Mouse (Mus musculus) MEL (cell line): ENCODE measurements around the gene Gm10320. TPM values are rescaled to one million over a fixed set of nuclear protein-coding genes. Genes with fewer than 3 reads are reported as not detected.

ENCODE experiments used
- DNase-seq: peaks from one replicate; pipeline ENCODE4 v3.0.0; 2011; ENCODE audit warnings: low read depth, low spot score
- H3K27ac ChIP-seq: 2 replicates; pipeline ENCODE4 v1.5.1; 2012; ENCODE audit warnings: low read depth, mild to moderate bottlenecking, control low read depth, low read length, moderate library complexity; ENCODE audit not compliant: control insufficient read depth
- H3K27me3 ChIP-seq, 2 experiments: fragments of 150-350 bp in 1 of 2; sonication (generic) in 1 of 2; 2 replicates each; pipeline ENCODE4 v1.6.1; 2012; ENCODE audit warnings: low read length in 2 of 2, mild to moderate bottlenecking in 2 of 2, improper control_type of control experiment in 1 of 2, moderate library complexity in 1 of 2; ENCODE audit not compliant: insufficient read depth in 2 of 2, control insufficient read depth in 1 of 2
- H3K36me3 ChIP-seq, 2 experiments: 2 replicates each; pipeline ENCODE4 v1.6.1; 2012 to 2014; ENCODE audit warnings: low read length in 2 of 2, improper control_type of control experiment in 1 of 2, inconsistent platforms in 1 of 2, mild to moderate bottlenecking in 1 of 2; ENCODE audit not compliant: insufficient read depth in 2 of 2, control insufficient read depth in 1 of 2
- H3K4me1 ChIP-seq, 2 experiments: fragments of 150-350 bp in 1 of 2; sonication (generic) in 1 of 2; 2 replicates each; pipeline ENCODE4 v1.6.1; 2012; ENCODE audit warnings: low read length in 2 of 2, improper control_type of control experiment in 1 of 2, mild to moderate bottlenecking in 1 of 2; ENCODE audit not compliant: insufficient read depth in 2 of 2, control insufficient read depth in 1 of 2
- H3K4me3 ChIP-seq, 2 experiments: fragments of 150-350 bp in 1 of 2; sonication (generic) in 1 of 2; 2 replicates each; pipeline ENCODE4 v1.5.1; 2012; ENCODE audit warnings: low read depth in 2 of 2, low read length in 2 of 2, mild to moderate bottlenecking in 2 of 2, moderate library complexity in 2 of 2, control low read depth in 1 of 2, improper control_type of control experiment in 1 of 2; ENCODE audit not compliant: control insufficient read depth in 1 of 2, insufficient read depth in 1 of 2
- H3K79me2 ChIP-seq: 2 replicates; pipeline ENCODE4 v1.6.1; 2012; ENCODE audit warnings: mild to moderate bottlenecking, low read length, moderate library complexity; ENCODE audit not compliant: control insufficient read depth, poor library complexity, insufficient read depth
- H3K9ac ChIP-seq: 2 replicates; pipeline ENCODE4 v1.6.1; 2012; ENCODE audit warnings: low read depth, mild to moderate bottlenecking, control low read depth, low read length, moderate library complexity; ENCODE audit not compliant: control insufficient read depth, poor library complexity, severe bottlenecking
- H3K9me3 ChIP-seq: fragments of 150-350 bp; sonication (generic); replicated peaks from 2 replicates; pipeline ENCODE4 v1.6.1; 2012; ENCODE audit warnings: mild to moderate bottlenecking, low read length, improper control_type of control experiment, moderate library complexity; ENCODE audit not compliant: insufficient read depth
- BHLHE40 ChIP-seq: IDR thresholded peaks from 2 replicates; pipeline ENCODE4 v1.6.1; 2012; ENCODE audit warnings: low read depth, mild to moderate bottlenecking, inconsistent platforms, low read length, improper control_type of control experiment, borderline replicate concordance
- CHD2 ChIP-seq: IDR thresholded peaks from 2 replicates; pipeline ENCODE4 v1.6.1; 2011; ENCODE audit warnings: low read length, improper control_type of control experiment
- CTCF ChIP-seq, 3 experiments: IDR thresholded peaks in 2 of 3; conservative IDR thresholded peaks in 1 of 3; 2 replicates each; pipeline ENCODE4 v1.5.1; 2011 to 2012; ENCODE audit warnings: low read length in 3 of 3, low read depth in 2 of 3, mild to moderate bottlenecking in 2 of 3, improper control_type of control experiment in 1 of 3, inconsistent platforms in 1 of 3, mixed read lengths in 1 of 3, moderate library complexity in 1 of 3; ENCODE audit not compliant: control insufficient read depth in 1 of 3, insufficient read depth in 1 of 3, poor library complexity in 1 of 3, severe bottlenecking in 1 of 3
- EP300 ChIP-seq, 2 experiments: IDR thresholded peaks; 2 replicates each; pipeline ENCODE4 v1.6.1; 2011; ENCODE audit warnings: improper control_type of control experiment in 2 of 2, low read length in 2 of 2, low read depth in 1 of 2, mild to moderate bottlenecking in 1 of 2
- ETS1 ChIP-seq: IDR thresholded peaks from 2 replicates; pipeline ENCODE4 v1.6.1; 2012; ENCODE audit warnings: low read depth, mild to moderate bottlenecking, inconsistent platforms, low read length, improper control_type of control experiment, moderate library complexity
- HCFC1 ChIP-seq: IDR thresholded peaks from 2 replicates; pipeline ENCODE4 v1.6.1; 2012; ENCODE audit warnings: low read depth, mild to moderate bottlenecking, inconsistent platforms, low read length, improper control_type of control experiment, moderate library complexity
- MAZ ChIP-seq: IDR thresholded peaks from 2 replicates; pipeline ENCODE4 v1.6.1; 2012; ENCODE audit warnings: low read depth, mild to moderate bottlenecking, inconsistent platforms, low read length, improper control_type of control experiment
- MEF2A ChIP-seq: IDR thresholded peaks from 2 replicates; pipeline ENCODE4 v1.6.1; 2014; ENCODE audit warnings: low read depth, mild to moderate bottlenecking, inconsistent platforms, low read length, improper control_type of control experiment; ENCODE audit not compliant: poor library complexity, insufficient replicate concordance, severe bottlenecking; ENCODE audit errors: extremely low read depth
- MXI1 ChIP-seq: IDR thresholded peaks from 2 replicates; pipeline ENCODE4 v1.6.1; 2011; ENCODE audit warnings: mild to moderate bottlenecking, low read depth, low read length, improper control_type of control experiment
- MYB ChIP-seq: IDR thresholded peaks from 2 replicates; pipeline ENCODE4 v1.6.1; 2011; ENCODE audit warnings: mild to moderate bottlenecking, low read depth, low read length, improper control_type of control experiment
- NRF1 ChIP-seq: IDR thresholded peaks from 2 replicates; pipeline ENCODE4 v1.6.1; 2014; ENCODE audit warnings: low read depth, mild to moderate bottlenecking, inconsistent platforms, low read length, improper control_type of control experiment, moderate library complexity; ENCODE audit not compliant: poor library complexity, insufficient read depth, severe bottlenecking
- RAD21 ChIP-seq: IDR thresholded peaks from 2 replicates; pipeline ENCODE4 v1.6.1; 2011; ENCODE audit warnings: mild to moderate bottlenecking, low read depth, low read length, improper control_type of control experiment
- RCOR1 ChIP-seq: IDR thresholded peaks from 2 replicates; pipeline ENCODE4 v1.6.1; 2012; ENCODE audit warnings: low read depth, mild to moderate bottlenecking, inconsistent platforms, low read length, improper control_type of control experiment
- TAL1 ChIP-seq: IDR thresholded peaks from 2 replicates; pipeline ENCODE4 v1.6.1; 2012; ENCODE audit warnings: mild to moderate bottlenecking, inconsistent platforms, low read length, moderate library complexity, mixed read lengths
- TBP ChIP-seq: IDR thresholded peaks from 2 replicates; pipeline ENCODE4 v1.8.0; 2011; ENCODE audit warnings: low read depth, low read length, improper control_type of control experiment
- TCF12 ChIP-seq: IDR thresholded peaks from 2 replicates; pipeline ENCODE4 v1.6.1; 2014; ENCODE audit warnings: low read depth, mild to moderate bottlenecking, inconsistent platforms, low read length, improper control_type of control experiment, moderate library complexity
- UBTF ChIP-seq: IDR thresholded peaks from 2 replicates; pipeline ENCODE4 v1.6.1; 2012; ENCODE audit warnings: low read depth, mild to moderate bottlenecking, inconsistent platforms, low read length, improper control_type of control experiment, moderate library complexity, borderline replicate concordance; ENCODE audit not compliant: insufficient read depth
- ZKSCAN1 ChIP-seq: IDR thresholded peaks from 2 replicates; pipeline ENCODE4 v1.6.1; 2012; ENCODE audit warnings: low read depth, mild to moderate bottlenecking, inconsistent platforms, low read length, improper control_type of control experiment, moderate library complexity
- ZMIZ1 ChIP-seq: IDR thresholded peaks from 2 replicates; pipeline ENCODE4 v1.6.1; 2012; ENCODE audit warnings: low read depth, mild to moderate bottlenecking, inconsistent platforms, low read length, improper control_type of control experiment, moderate library complexity
- ZNF384 ChIP-seq: IDR thresholded peaks from 2 replicates; pipeline ENCODE4 v1.6.1; 2012; ENCODE audit warnings: low read depth, mild to moderate bottlenecking, inconsistent platforms, low read length, improper control_type of control experiment
- polyA plus RNA-seq, 2 experiments: library from polyadenylated mRNA; stranded (reverse) in 1 of 2; unstranded in 1 of 2; fragments of >175 nt in 1 of 2; fragments of >200 nt in 1 of 2; gene quantifications; 2 replicates each; pipeline versions ENCODE4 v1.2.1 to v1.2.4; 2012; ENCODE audit warnings: low replicate concordance in 2 of 2, low read depth in 1 of 2; ENCODE audit not compliant: insufficient read length in 2 of 2, insufficient read depth in 1 of 2, missing spikeins in 1 of 2
- total RNA-seq: library from RNA; depleted of rRNA; stranded (reverse); fragments of 300-350 nt; gene quantifications from 2 replicates; pipeline ENCODE4 v1.2.3, GENCODE M21; 2012

Gm10320 gene
- total and polyA plus RNA-seq, 3 experiments, result 0.29 to 10.5 TPM; not detected in 1

- Histone ChIP-seq H3K27ac (no peak overlapping the region), H3K9ac (no peak overlapping the region), H3K4me3 (no peak overlapping the region)
- no peak for TF ChIP-seq MXI1
- TF ChIP-seq MAZ, result no peak
- no peak for TF ChIP-seq ZNF384
- no peak for TF ChIP-seq HCFC1
- TF ChIP-seq MYB, result no peak
- TF ChIP-seq TAL1, result no peak
- no peak for TF ChIP-seq ZKSCAN1
- no peak for TF ChIP-seq RCOR1
- no peak for TF ChIP-seq ETS1
- TF ChIP-seq CHD2, result no peak
- no peak for TF ChIP-seq BHLHE40
- TF ChIP-seq, all 39 proteins: peak for 0
- Histone ChIP-seq H3K79me2 (no peaks in the 10 kb centered on the region), H3K9me3 (no peaks in the 10 kb centered on the region), H3K36me3 (no peaks in the 10 kb centered on the region), H3K27me3 (no peaks in the 10 kb centered on the region), H3K4me1 (no peaks in the 10 kb centered on the region)
- no peak for DNase-seq
Measured at GRCm38 (mm10) chr13:98473034-98473433, 18.8 kb downstream of the Gm10320 start.

GRCm38 (mm10) chr13:98471756-98472155 lies 20.0 kb downstream of the Gm10320 start:
- Histone ChIP-seq H3K9ac (no peak overlapping the region), H3K36me3 (no peaks in the 10 kb centered on the region), H3K27me3 (no peaks in the 10 kb centered on the region), H3K9me3 (no peaks in the 10 kb centered on the region), H3K4me1 (no peaks in the 10 kb centered on the region), H3K79me2 (no peaks in the 10 kb centered on the region), H3K4me3 (no peak overlapping the region), H3K27ac (no peak overlapping the region)
- TF ChIP-seq MEF2A, result no peak
- no peak for TF ChIP-seq TBP
- no peak for TF ChIP-seq TCF12
- no peak for TF ChIP-seq HCFC1
- no peak for TF ChIP-seq EP300 (IDR thresholded peaks at IDR 0.05; ENCODE audit: low read depth in 1 of 2, low read length in 2 of 2)
- no peak for TF ChIP-seq ETS1
- TF ChIP-seq MAZ, result no peak
- TF ChIP-seq ZMIZ1, result no peak
- TF ChIP-seq RAD21, result no peak
- TF ChIP-seq UBTF, result no peak
- TF ChIP-seq MXI1, result no peak
- no peak for TF ChIP-seq NRF1
- no peak for TF ChIP-seq CTCF (IDR thresholded peaks at IDR 0.05 in 2 of 3, conservative IDR thresholded peaks at IDR 0.05 in 1 of 3; ENCODE audit: control insufficient read depth in 1 of 3, insufficient read depth in 1 of 3, low read depth in 2 of 3, low read length in 3 of 3, poor library complexity in 1 of 3, severe bottlenecking in 1 of 3)
- no peak for TF ChIP-seq MYB
- no peak for DNase-seq
